Mouse (Mus musculus): ENCODE measurements at regions not wholly inside any gene's neighbourhood (a gene's known extent, or its start where the extent isn't known, plus 50 kb on each side); places are given as distances from the start of the nearest gene placed in this dataset.

- Histone ChIP-seq H3K4me3 (ENCODE audit: low read length) (no peak overlapping the region), H3K4me2 (replicated peaks; ENCODE audit: low read depth, low read length) (no peak overlapping the region), H3K9ac (replicated peaks; ENCODE audit: low read length) (peak overlapping the region; percentile 25; the same call in 1 of the 2 replicates), H3K9me3 (ENCODE audit: low read length) (no peaks in the 10 kb centered on the region), H3K27me3 (ENCODE audit: insufficient read depth, low read length) (no peaks in the 10 kb centered on the region), H3K36me3 (ENCODE audit: insufficient read depth, low read length) (no peaks in the 10 kb centered on the region), H3K27ac (ENCODE audit: low read length) (no peak overlapping the region), H3K4me1 (ENCODE audit: insufficient read depth, low read length) (peaks cover 9% of the 10 kb centered on the region)
- ATAC-seq (ENCODE audit: low FRiP score, low TSS enrichment): peak; percentile 98
- WGBS: 25% methylated on average over 9 of the region's 9 CpGs
Measured at GRCm38 (mm10) chr10:96722491-96722890, 105.7 kb downstream of the Btg1 start.

- Histone ChIP-seq H3K9me3 (ENCODE audit: low read length) (no peaks in the 10 kb centered on the region), H3K27me3 (ENCODE audit: insufficient read depth, low read length) (no peaks in the 10 kb centered on the region), H3K27ac (ENCODE audit: low read length) (no peak overlapping the region), H3K4me2 (replicated peaks; ENCODE audit: low read depth, low read length) (no peak overlapping the region), H3K4me3 (ENCODE audit: low read length) (no peak overlapping the region), H3K4me1 (ENCODE audit: insufficient read depth, low read length) (peaks cover 9% of the 10 kb centered on the region), H3K9ac (replicated peaks; ENCODE audit: low read length) (no peak overlapping the region), H3K36me3 (ENCODE audit: insufficient read depth, low read length) (no peaks in the 10 kb centered on the region)
- no peak for ATAC-seq (ENCODE audit: low FRiP score, low TSS enrichment)
- 92% methylated on average over 6 of the region's 6 CpGs for WGBS
Measured at GRCm38 (mm10) chr10:96723071-96723470, 106.3 kb downstream of the Btg1 start.

DNA sequence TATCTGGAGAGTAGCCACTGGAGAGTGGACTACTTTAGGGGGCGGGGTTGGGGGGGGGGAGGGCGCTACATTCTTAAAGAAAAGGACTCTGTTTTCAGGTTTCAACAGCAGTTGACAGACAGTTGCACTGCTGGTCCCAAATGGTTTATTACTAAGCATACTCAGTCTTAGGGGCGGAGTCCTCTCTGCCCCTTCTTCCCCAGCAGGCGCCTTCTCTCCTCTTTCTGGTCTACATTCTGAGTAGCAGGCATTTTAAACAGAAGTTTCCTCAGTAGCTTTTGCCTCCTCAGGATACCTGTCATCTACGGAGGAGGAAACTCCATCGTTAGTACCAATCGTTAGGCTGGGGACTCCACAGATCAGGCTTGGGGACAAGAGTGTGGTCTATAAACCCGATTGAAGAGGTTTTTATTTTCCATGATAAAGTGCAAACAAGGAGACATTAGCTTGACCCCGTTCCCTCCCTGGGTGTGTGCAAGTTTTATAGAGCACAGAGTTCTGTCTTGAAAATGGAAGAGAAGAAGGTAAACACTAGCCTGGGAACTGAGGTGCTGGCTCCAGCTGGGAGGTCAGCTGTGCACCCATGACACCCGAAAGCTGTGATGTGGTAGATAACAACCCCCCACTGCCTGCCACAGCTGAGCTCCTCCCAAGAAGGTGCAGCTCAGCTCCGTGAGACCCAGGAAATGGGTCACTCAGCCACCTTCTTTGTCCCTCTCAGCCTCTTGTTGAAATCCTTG, 107.8 kb downstream of the Btg1 start:
- Histone ChIP-seq H3K4me2 (replicated peaks; ENCODE audit: low read depth, low read length) (no peak overlapping the region), H3K4me1 (ENCODE audit: insufficient read depth, low read length) (peaks cover 9% of the 10 kb centered on the region), H3K27me3 (ENCODE audit: insufficient read depth, low read length) (no peaks in the 10 kb centered on the region), H3K9ac (replicated peaks; ENCODE audit: low read length) (no peak overlapping the region), H3K36me3 (ENCODE audit: insufficient read depth, low read length) (no peaks in the 10 kb centered on the region), H3K4me3 (ENCODE audit: low read length) (no peak overlapping the region), H3K9me3 (ENCODE audit: low read length) (no peaks in the 10 kb centered on the region), H3K27ac (ENCODE audit: low read length) (no peak overlapping the region)
- 34% methylated on average over 11 of the region's 11 CpGs for WGBS
- no peak for ATAC-seq (ENCODE audit: low FRiP score, low TSS enrichment)

- Histone ChIP-seq H3K4me1 (ENCODE audit: insufficient read depth, low read length) (peaks cover 9% of the 10 kb centered on the region), H3K4me3 (ENCODE audit: low read length) (no peak overlapping the region), H3K27me3 (ENCODE audit: insufficient read depth, low read length) (no peaks in the 10 kb centered on the region), H3K27ac (ENCODE audit: low read length) (no peak overlapping the region), H3K4me2 (replicated peaks; ENCODE audit: low read depth, low read length) (no peak overlapping the region), H3K36me3 (ENCODE audit: insufficient read depth, low read length) (no peaks in the 10 kb centered on the region), H3K9ac (replicated peaks; ENCODE audit: low read length) (no peak overlapping the region), H3K9me3 (ENCODE audit: low read length) (no peaks in the 10 kb centered on the region)
- no peak for ATAC-seq (ENCODE audit: low FRiP score, low TSS enrichment)
- 81% methylated on average over 12 of the region's 12 CpGs for WGBS
Measured at GRCm38 (mm10) chr10:96726801-96727780, 110.3 kb downstream of the Btg1 start.

GRCm38 (mm10) chr10:96733581-96733980, 116.8 kb downstream of the Btg1 start:
- H3K9me3 ChIP-seq (ENCODE audit: low read length): no peaks in the 10 kb centered on the region
- no peak overlapping the region for H3K27ac ChIP-seq (ENCODE audit: low read length)
- no peak for ATAC-seq (ENCODE audit: low FRiP score, low TSS enrichment)
- no peak overlapping the region for H3K4me3 ChIP-seq (ENCODE audit: low read length)
- H3K4me1 ChIP-seq (ENCODE audit: insufficient read depth, low read length): no peaks in the 10 kb centered on the region
- no peak overlapping the region for H3K4me2 ChIP-seq (replicated peaks; ENCODE audit: low read depth, low read length)
- no peaks in the 10 kb centered on the region for H3K36me3 ChIP-seq (ENCODE audit: insufficient read depth, low read length)
- no peak overlapping the region for H3K9ac ChIP-seq (replicated peaks; ENCODE audit: low read length)
- 28% methylated on average over 5 of the region's 5 CpGs for WGBS
- H3K27me3 ChIP-seq (ENCODE audit: insufficient read depth, low read length): no peaks in the 10 kb centered on the region

- H3K4me3 ChIP-seq (ENCODE audit: low read length): no peak overlapping the region
- H3K27me3 ChIP-seq (ENCODE audit: insufficient read depth, low read length): no peaks in the 10 kb centered on the region
- H3K4me1 ChIP-seq (ENCODE audit: insufficient read depth, low read length): no peaks in the 10 kb centered on the region
- no peak for ATAC-seq (ENCODE audit: low FRiP score, low TSS enrichment)
- no peak overlapping the region for H3K27ac ChIP-seq (ENCODE audit: low read length)
- H3K36me3 ChIP-seq (ENCODE audit: insufficient read depth, low read length): no peaks in the 10 kb centered on the region
- H3K4me2 ChIP-seq (replicated peaks; ENCODE audit: low read depth, low read length): no peak overlapping the region
- H3K9ac ChIP-seq (replicated peaks; ENCODE audit: low read length): no peak overlapping the region
- 91% methylated on average over 11 of the region's 11 CpGs for WGBS
- H3K9me3 ChIP-seq (ENCODE audit: low read length): no peaks in the 10 kb centered on the region
Measured at GRCm38 (mm10) chr10:96735146-96735545, 118.3 kb downstream of the Btg1 start.

- H3K9ac ChIP-seq (replicated peaks; ENCODE audit: low read length): no peak overlapping the region
- no peak overlapping the region for H3K27ac ChIP-seq (ENCODE audit: low read length)
- WGBS: 75% methylated on average over 4 of the region's 4 CpGs
- no peak overlapping the region for H3K4me3 ChIP-seq (ENCODE audit: low read length)
- H3K36me3 ChIP-seq (ENCODE audit: insufficient read depth, low read length): no peaks in the 10 kb centered on the region
- no peaks in the 10 kb centered on the region for H3K9me3 ChIP-seq (ENCODE audit: low read length)
- no peaks in the 10 kb centered on the region for H3K27me3 ChIP-seq (ENCODE audit: insufficient read depth, low read length)
- no peaks in the 10 kb centered on the region for H3K4me1 ChIP-seq (ENCODE audit: insufficient read depth, low read length)
- H3K4me2 ChIP-seq (replicated peaks; ENCODE audit: low read depth, low read length): no peak overlapping the region
- ATAC-seq (ENCODE audit: low FRiP score, low TSS enrichment): no peak
Measured at GRCm38 (mm10) chr10:96735885-96736628, 119.3 kb downstream of the Btg1 start.

DNA sequence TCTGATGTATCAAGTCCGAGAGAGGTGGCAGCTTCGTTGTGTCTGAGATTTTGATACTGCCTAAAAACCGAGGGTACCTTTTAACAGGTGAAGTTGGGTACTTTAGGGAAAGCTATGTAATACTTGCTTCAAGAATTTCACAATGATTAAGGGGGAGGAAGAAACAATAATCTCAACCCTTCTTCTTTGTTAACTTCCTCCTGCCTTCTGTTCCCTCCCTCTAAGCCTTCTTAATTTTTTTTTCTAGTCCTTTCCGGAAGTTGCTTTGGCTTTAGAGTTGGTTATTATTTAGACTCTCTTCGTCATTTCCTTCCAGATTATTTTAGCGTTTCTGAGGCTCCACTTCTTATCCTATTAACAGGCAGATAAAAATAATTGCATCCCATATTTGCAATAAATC, 121.2 kb downstream of the Btg1 start:
- WGBS: 83% methylated on average over 6 of the region's 6 CpGs
- no peak for ATAC-seq (ENCODE audit: low FRiP score, low TSS enrichment)
- no peaks in the 10 kb centered on the region for H3K36me3 ChIP-seq (ENCODE audit: insufficient read depth, low read length)

GRCm38 (mm10) chr10:96738606-96739005, 121.8 kb downstream of the Btg1 start:
- Histone ChIP-seq H3K4me3 (ENCODE audit: low read length) (no peak overlapping the region), H3K9me3 (ENCODE audit: low read length) (no peaks in the 10 kb centered on the region), H3K27ac (ENCODE audit: low read length) (no peak overlapping the region), H3K9ac (replicated peaks; ENCODE audit: low read length) (no peak overlapping the region), H3K27me3 (ENCODE audit: insufficient read depth, low read length) (no peaks in the 10 kb centered on the region), H3K4me2 (replicated peaks; ENCODE audit: low read depth, low read length) (no peak overlapping the region), H3K36me3 (ENCODE audit: insufficient read depth, low read length) (no peaks in the 10 kb centered on the region), H3K4me1 (ENCODE audit: insufficient read depth, low read length) (peaks cover 3% of the 10 kb centered on the region; the same call in 1 of the 2 replicates)
- ATAC-seq (ENCODE audit: low FRiP score, low TSS enrichment): no peak
- 95% methylated on average over 5 of the region's 5 CpGs for WGBS

More for the DNA sequence above, 121.2 kb downstream of the Btg1 start:
- no peak overlapping the region for H3K9ac ChIP-seq (replicated peaks; ENCODE audit: low read length)
- H3K4me1 ChIP-seq (ENCODE audit: insufficient read depth, low read length): no peaks in the 10 kb centered on the region
- H3K4me2 ChIP-seq (replicated peaks; ENCODE audit: low read depth, low read length): no peak overlapping the region
- no peaks in the 10 kb centered on the region for H3K27me3 ChIP-seq (ENCODE audit: insufficient read depth, low read length)
- H3K9me3 ChIP-seq (ENCODE audit: low read length): no peaks in the 10 kb centered on the region
- H3K4me3 ChIP-seq (ENCODE audit: low read length): no peak overlapping the region
- H3K27ac ChIP-seq (ENCODE audit: low read length): no peak overlapping the region

All from kidney, embryonic 16.5 days (tissue).